Mouse (Mus musculus): Measurements from ENCODE around the gene Carns1.
"Not testable (repeated sequence)": the region's sequence is repeated elsewhere in the genome, so short reads cannot be mapped to it uniquely, and the experiment has no call there.

Carns1 gene

GRCm38 (mm10) chr19:4126759-4127495 is 48.4 kb downstream of the Carns1 start:
- peak in 1 of 2 experiments; percentile 28 for DNase-seq

GRCm38 (mm10) chr19:4125741-4126696 is 49.3 kb downstream of the Carns1 start, which contains the start of gene Aip:
Gene Aip (minus strand): TSS chr19:4125858.
- peak; percentile 99 for DNase-seq

GRCm38 (mm10) chr19:4125268-4125667 is 50.0 kb downstream of the Carns1 start:
- not testable (repeated sequence) for DNase-seq

- no peak for DNase-seq
Observed at GRCm38 (mm10) chr19:4124432-4124831, 50.8 kb downstream of the Carns1 start.

- DNase-seq, result no peak
Observed at GRCm38 (mm10) chr19:4122411-4123370, 52.6 kb downstream of the Carns1 start.

GRCm38 (mm10) chr19:4121896-4122295 is 53.4 kb downstream of the Carns1 start:
- DNase-seq, result not testable (repeated sequence)

GRCm38 (mm10) chr19:4121097-4121805 is 54.0 kb downstream of the Carns1 start:
- peak; percentile 99 to 100 for DNase-seq

- no peak for DNase-seq
Observed at GRCm38 (mm10) chr19:4120496-4120895, 54.8 kb downstream of the Carns1 start.

GRCm38 (mm10) chr19:4119716-4120487 is 55.4 kb downstream of the Carns1 start:
- no peak for DNase-seq

GRCm38 (mm10) chr19:4118350-4118749 is 56.9 kb downstream of the Carns1 start:
- DNase-seq, result no peak

- DNase-seq, result no peak
Observed at GRCm38 (mm10) chr19:4117006-4117405, 58.3 kb downstream of the Carns1 start.

- no peak for DNase-seq
Observed at GRCm38 (mm10) chr19:4115816-4116215, 59.5 kb downstream of the Carns1 start.

- DNase-seq, result no peak
Observed at GRCm38 (mm10) chr19:4115144-4115543, 60.1 kb downstream of the Carns1 start.

GRCm38 (mm10) chr19:4114551-4114950 is 60.7 kb downstream of the Carns1 start:
- no peak for DNase-seq

Data from kidney, postnatal 36 days (tissue).